Mouse (Mus musculus): ENCODE results near the gene Olfr938.

Olfr938 gene

GRCm38 (mm10) chr9:39078787-39079186 is at the start of gene Olfr938:
Gene Olfr938, minus strand, starts transcription at chr9:39078887.
- no peak for DNase-seq (ENCODE audit: low read depth)

DNA sequence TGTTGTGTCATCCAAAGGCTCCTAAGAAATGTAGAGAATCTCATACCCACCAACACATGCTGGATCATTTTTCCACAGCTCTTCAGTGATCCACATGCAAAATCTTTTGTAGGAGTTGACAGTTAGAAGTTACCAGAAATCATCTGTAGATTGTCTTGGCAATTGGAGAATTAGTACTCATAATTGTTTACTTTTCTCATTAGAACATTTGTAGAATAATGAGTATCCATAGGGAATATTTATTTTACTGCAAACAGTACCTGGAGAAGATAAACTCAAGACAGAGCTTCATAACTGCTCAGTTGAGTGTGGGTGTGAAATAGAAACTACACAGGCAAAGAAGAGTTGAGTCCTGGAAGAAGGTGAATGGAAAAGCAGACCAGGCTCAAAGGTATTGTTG is 49.1 kb upstream of the Olfr938 start, which contains the start of gene Olfr27:
Olfr27 (plus strand) TSS at position 301 of the 400 bp plus-strand sequence.
- no peak for DNase-seq (ENCODE audit: low read depth)

DNA sequence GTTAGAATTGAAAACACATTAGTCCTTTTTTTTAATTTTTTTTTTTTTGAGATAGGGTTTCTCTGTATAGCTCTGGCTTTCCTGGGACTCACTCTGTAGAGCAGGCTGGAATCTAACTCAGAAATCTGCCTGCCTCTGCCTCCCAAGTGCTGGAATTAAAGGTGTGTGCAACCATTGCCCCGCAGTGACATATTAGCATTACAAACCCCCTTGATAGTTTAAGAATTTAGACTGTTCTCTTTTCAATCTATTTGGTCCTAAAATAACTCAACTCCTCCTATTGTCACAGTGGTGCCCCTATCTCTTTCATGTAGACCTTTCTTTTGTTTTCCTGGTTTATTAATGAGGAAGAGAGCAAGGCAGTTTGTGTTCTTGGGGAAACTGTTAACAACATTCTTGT is 48.6 kb upstream of the Olfr938 start:
- DNase-seq (ENCODE audit: low read depth) = no peak

GRCm38 (mm10) chr9:39064851-39065250 is 13.8 kb downstream of the Olfr938 start, which contains the start of gene Olfr937:
Gene Olfr937, minus strand, starts transcription at chr9:39064951.
- DNase-seq (ENCODE audit: low read depth) = no peak

Data from induced T-regulatory cell, adult 2 months (primary cell).